Mouse (Mus musculus): Measurements from ENCODE around the gene Ssc4d. TPM values are rescaled to one million over a fixed set of nuclear protein-coding genes. Genes with fewer than 3 reads are reported as not detected.
A peak's percentile ranks its signal among the peaks of the same experiment; 100 is the strongest.

Gene Ssc4d
- total and polyA plus RNA-seq, 3 experiments = 1.1 to 9.1 (median 3.2) TPM

DNA sequence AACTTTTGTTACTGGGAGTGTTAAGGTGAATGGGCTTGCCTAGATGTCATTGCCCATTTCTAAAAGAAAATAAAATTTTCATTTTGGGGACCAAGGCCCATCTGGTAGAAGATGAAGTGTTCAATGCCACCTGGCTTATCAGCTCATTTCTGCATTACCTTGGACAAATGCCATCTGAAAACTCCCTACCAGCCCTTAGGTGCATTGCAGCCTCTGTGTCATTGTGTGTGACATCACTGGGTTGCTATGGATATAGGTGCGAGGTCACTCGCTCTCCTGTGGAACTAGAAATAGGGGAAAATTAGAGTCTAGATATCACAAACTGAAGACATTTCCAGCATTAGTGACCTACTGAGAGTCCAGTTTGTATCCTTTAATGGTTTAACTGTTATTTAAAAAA, 42.0 kb downstream of the Ssc4d start:
- no peak for TF ChIP-seq CTCF (IDR thresholded peaks at IDR 0.05; ENCODE audit: low read depth, low read length)
- TF ChIP-seq GATA1 (IDR thresholded peaks at IDR 0.05; ENCODE audit: borderline replicate concordance, low read length) = no peak
- TF ChIP-seq POLR2AphosphoS5 (IDR thresholded peaks at IDR 0.05; ENCODE audit: insufficient replicate concordance, low read depth, low read length) = no peak
- TF ChIP-seq GATA2 (IDR thresholded peaks at IDR 0.05; ENCODE audit: borderline replicate concordance, low read depth, low read length) = no peak
- TF ChIP-seq TAL1 (conservative IDR thresholded peaks at IDR 0.05; ENCODE audit: low read depth, low read length) = no peak
- Histone ChIP-seq H3K4me3 (ENCODE audit: low read depth, low read length) (peak overlapping the region; percentile 48; the same call in 1 of the 2 replicates), H3K27me3 (ENCODE audit: insufficient read depth, low read length) (no peaks in the 10 kb centered on the region), H3K4me1 (ENCODE audit: insufficient read depth, low read depth, low read length) (peaks cover 58% of the 10 kb centered on the region), H3K36me3 (replicated peaks) (peaks cover 51% of the 10 kb centered on the region), H3K9me3 (replicated peaks) (no peaks in the 10 kb centered on the region)
- no peak for ATAC-seq (ENCODE audit: extremely low read depth, insufficient number of reproducible peaks, low FRiP score, poor library complexity, severe bottlenecking)
- no peak for DNase-seq (ENCODE audit: low spot score)

DNA sequence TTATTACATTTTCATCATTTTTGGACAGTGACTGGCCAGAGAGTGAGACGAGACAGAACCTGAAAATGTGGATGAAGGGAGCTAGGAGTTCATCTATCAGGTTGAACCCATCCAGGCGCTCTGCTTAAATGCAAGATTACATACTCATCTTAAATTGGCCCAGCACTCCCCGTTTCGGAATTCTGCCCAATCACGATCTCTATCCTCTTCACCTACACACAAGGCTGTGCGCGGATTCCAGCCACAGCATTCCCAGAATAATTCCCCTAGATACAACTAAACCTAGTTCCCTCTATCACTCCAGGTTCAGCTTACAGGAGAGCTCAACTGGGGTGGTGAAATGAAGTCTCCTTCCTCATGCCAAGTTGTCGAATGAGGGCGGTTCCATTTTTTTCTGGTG, 42.8 kb downstream of the Ssc4d start:
- no peak for TF ChIP-seq GATA1 (IDR thresholded peaks at IDR 0.05; ENCODE audit: borderline replicate concordance, low read length)
- no peak for TF ChIP-seq CTCF (IDR thresholded peaks at IDR 0.05; ENCODE audit: low read depth, low read length)
- TF ChIP-seq GATA2 (IDR thresholded peaks at IDR 0.05; ENCODE audit: borderline replicate concordance, low read depth, low read length) = no peak
- TF ChIP-seq POLR2AphosphoS5 (IDR thresholded peaks at IDR 0.05; ENCODE audit: insufficient replicate concordance, low read depth, low read length) = no peak
- no peak for TF ChIP-seq TAL1 (conservative IDR thresholded peaks at IDR 0.05; ENCODE audit: low read depth, low read length)
- DNase-seq (ENCODE audit: low spot score) (no peak), ATAC-seq (ENCODE audit: extremely low read depth, insufficient number of reproducible peaks, low FRiP score, poor library complexity, severe bottlenecking) (no peak)
- Histone ChIP-seq H3K9me3 (replicated peaks) (no peaks in the 10 kb centered on the region), H3K27me3 (ENCODE audit: insufficient read depth, low read length) (no peaks in the 10 kb centered on the region), H3K4me3 (ENCODE audit: low read depth, low read length) (no peak overlapping the region; the same call in 1 of the 2 replicates), H3K36me3 (replicated peaks) (peaks cover 59% of the 10 kb centered on the region), H3K4me1 (ENCODE audit: insufficient read depth, low read depth, low read length) (peaks cover 66% of the 10 kb centered on the region)

DNA sequence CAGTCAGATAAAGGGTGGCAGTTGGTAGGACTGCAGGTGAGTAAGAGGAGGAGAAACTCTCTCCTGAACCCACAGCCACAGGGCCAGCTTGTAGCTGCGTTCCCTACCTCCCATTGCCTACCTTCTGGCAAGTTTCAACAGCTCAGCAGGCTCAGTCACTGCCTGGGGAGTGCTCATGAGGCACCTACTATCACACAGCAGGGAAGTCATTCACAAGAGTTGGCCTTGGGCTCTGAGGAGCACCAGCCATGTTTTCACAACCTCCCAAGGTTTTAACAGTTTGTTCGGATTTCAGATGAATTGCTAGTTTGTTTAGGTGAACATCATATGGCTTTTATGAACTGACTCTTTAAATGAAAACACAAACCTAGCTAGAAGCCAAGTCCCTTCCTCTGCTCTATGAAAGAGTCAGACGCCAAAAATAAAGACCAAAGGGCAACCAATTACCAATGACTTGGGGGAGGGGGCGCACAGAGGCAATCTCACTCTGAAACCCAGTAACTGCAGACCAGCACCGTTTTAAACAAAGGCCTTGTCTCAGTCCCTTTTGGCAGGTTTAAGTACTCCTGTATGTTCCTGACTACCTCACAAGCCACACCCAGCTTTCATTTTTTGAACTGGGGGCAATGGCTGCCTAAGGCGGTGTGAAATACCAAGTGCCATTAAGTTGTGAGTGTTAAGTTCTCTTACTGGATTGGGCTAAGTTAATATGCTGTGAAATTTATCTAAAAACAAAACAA, 44.5 kb downstream of the Ssc4d start:
- TF ChIP-seq TAL1 (conservative IDR thresholded peaks at IDR 0.05; ENCODE audit: low read depth, low read length) (no peak), GATA2 (IDR thresholded peaks at IDR 0.05; ENCODE audit: borderline replicate concordance, low read depth, low read length) (no peak), GATA1 (IDR thresholded peaks at IDR 0.05; ENCODE audit: borderline replicate concordance, low read length) (no peak)
- ATAC-seq (ENCODE audit: extremely low read depth, insufficient number of reproducible peaks, low FRiP score, poor library complexity, severe bottlenecking) = no peak
- no peak overlapping the region; the same call in 1 of the 2 replicates for H3K4me3 ChIP-seq (ENCODE audit: low read depth, low read length)
- H3K27me3 ChIP-seq (ENCODE audit: insufficient read depth, low read length) = no peaks in the 10 kb centered on the region
- H3K4me1 ChIP-seq (ENCODE audit: insufficient read depth, low read depth, low read length) = peaks cover 64% of the 10 kb centered on the region
- peaks cover 76% of the 10 kb centered on the region for H3K36me3 ChIP-seq (replicated peaks)
- DNase-seq (ENCODE audit: low spot score) = no peak
- no peaks in the 10 kb centered on the region for H3K9me3 ChIP-seq (replicated peaks)

DNA sequence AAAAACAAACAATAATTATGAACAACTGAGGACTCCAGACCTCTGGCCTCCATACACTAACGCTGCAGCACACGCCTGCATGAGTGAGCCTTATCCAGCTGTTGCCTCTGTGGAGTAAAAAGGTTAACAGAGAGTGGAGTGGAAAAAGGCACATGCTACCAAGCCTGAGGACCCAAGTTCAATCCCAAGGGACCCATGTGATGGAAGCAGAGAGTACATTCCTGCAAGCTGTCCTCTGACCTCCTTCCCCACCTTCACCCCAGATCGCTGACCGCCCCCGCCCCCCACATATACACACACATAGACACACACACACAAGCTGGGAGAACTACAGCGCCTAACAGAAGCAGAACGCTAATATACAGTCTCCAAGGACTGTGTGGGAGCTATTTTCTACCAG, 50.4 kb downstream of the Ssc4d start:
- Histone ChIP-seq H3K36me3 (replicated peaks) (peaks cover 98% of the 10 kb centered on the region), H3K4me1 (ENCODE audit: insufficient read depth, low read depth, low read length) (peaks cover 67% of the 10 kb centered on the region), H3K9me3 (replicated peaks) (no peaks in the 10 kb centered on the region), H3K4me3 (ENCODE audit: low read depth, low read length) (no peak overlapping the region), H3K27me3 (ENCODE audit: insufficient read depth, low read length) (no peaks in the 10 kb centered on the region)
- ATAC-seq (ENCODE audit: extremely low read depth, insufficient number of reproducible peaks, low FRiP score, poor library complexity, severe bottlenecking) = no peak
- TF ChIP-seq POLR2AphosphoS5 (IDR thresholded peaks at IDR 0.05; ENCODE audit: insufficient replicate concordance, low read depth, low read length) (no peak), TAL1 (conservative IDR thresholded peaks at IDR 0.05; ENCODE audit: low read depth, low read length) (no peak), GATA2 (IDR thresholded peaks at IDR 0.05; ENCODE audit: borderline replicate concordance, low read depth, low read length) (no peak), CTCF (IDR thresholded peaks at IDR 0.05; ENCODE audit: low read depth, low read length) (no peak), GATA1 (IDR thresholded peaks at IDR 0.05; ENCODE audit: borderline replicate concordance, low read length) (no peak)
- DNase-seq (ENCODE audit: low spot score) = no peak

GRCm38 (mm10) chr5:135919902-135920301, 54.4 kb downstream of the Ssc4d start:
- no peaks in the 10 kb centered on the region for H3K9me3 ChIP-seq (replicated peaks)
- no peak overlapping the region for H3K4me3 ChIP-seq (ENCODE audit: low read depth, low read length)
- ATAC-seq (ENCODE audit: extremely low read depth, insufficient number of reproducible peaks, low FRiP score, poor library complexity, severe bottlenecking) = no peak
- H3K4me1 ChIP-seq (ENCODE audit: insufficient read depth, low read depth, low read length) = peaks cover 69% of the 10 kb centered on the region
- no peak for TF ChIP-seq POLR2AphosphoS5 (IDR thresholded peaks at IDR 0.05; ENCODE audit: insufficient replicate concordance, low read depth, low read length)
- no peak for TF ChIP-seq GATA2 (IDR thresholded peaks at IDR 0.05; ENCODE audit: borderline replicate concordance, low read depth, low read length)
- TF ChIP-seq CTCF (IDR thresholded peaks at IDR 0.05; ENCODE audit: low read depth, low read length) = no peak
- TF ChIP-seq TAL1 (conservative IDR thresholded peaks at IDR 0.05; ENCODE audit: low read depth, low read length) = no peak
- TF ChIP-seq GATA1 (IDR thresholded peaks at IDR 0.05; ENCODE audit: borderline replicate concordance, low read length) = no peak
- no peaks in the 10 kb centered on the region for H3K27me3 ChIP-seq (ENCODE audit: insufficient read depth, low read length)
- H3K36me3 ChIP-seq (replicated peaks) = peaks cover 97% of the 10 kb centered on the region
- DNase-seq (ENCODE audit: low spot score) = no peak

DNA sequence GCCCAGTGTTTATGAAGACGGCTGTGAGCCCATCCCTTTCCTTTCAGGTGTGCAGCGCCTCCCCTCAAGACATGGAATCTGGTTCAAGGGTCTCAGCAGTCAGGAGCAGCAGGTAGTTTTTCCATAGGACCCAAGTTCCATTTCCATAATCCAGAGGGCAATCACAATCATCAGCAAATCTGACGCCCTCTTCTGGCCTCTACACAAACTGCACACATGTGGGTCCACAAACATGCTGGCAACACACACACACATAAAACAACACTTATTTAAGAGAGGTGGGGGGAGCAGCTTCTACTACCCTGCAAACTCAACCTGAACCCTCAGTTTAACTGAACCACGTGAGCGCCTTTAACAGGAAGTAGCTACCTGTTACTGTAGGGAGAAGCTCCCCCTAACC, 55.7 kb downstream of the Ssc4d start:
- ATAC-seq (ENCODE audit: extremely low read depth, insufficient number of reproducible peaks, low FRiP score, poor library complexity, severe bottlenecking) (no peak), DNase-seq (ENCODE audit: low spot score) (no peak)
- Histone ChIP-seq H3K36me3 (replicated peaks) (peaks cover 98% of the 10 kb centered on the region), H3K4me3 (ENCODE audit: low read depth, low read length) (no peak overlapping the region), H3K27me3 (ENCODE audit: insufficient read depth, low read length) (no peaks in the 10 kb centered on the region), H3K4me1 (ENCODE audit: insufficient read depth, low read depth, low read length) (peaks cover 73% of the 10 kb centered on the region), H3K9me3 (replicated peaks) (no peaks in the 10 kb centered on the region)
- no peak for TF ChIP-seq GATA1 (IDR thresholded peaks at IDR 0.05; ENCODE audit: borderline replicate concordance, low read length)
- no peak; the same call in 1 of the 2 replicates for TF ChIP-seq CTCF (IDR thresholded peaks at IDR 0.05; ENCODE audit: low read depth, low read length)
- TF ChIP-seq GATA2 (IDR thresholded peaks at IDR 0.05; ENCODE audit: borderline replicate concordance, low read depth, low read length) = no peak
- TF ChIP-seq TAL1 (conservative IDR thresholded peaks at IDR 0.05; ENCODE audit: low read depth, low read length) = no peak
- no peak for TF ChIP-seq POLR2AphosphoS5 (IDR thresholded peaks at IDR 0.05; ENCODE audit: insufficient replicate concordance, low read depth, low read length)
